Mouse (Mus musculus) CH12.LX (cell line): ENCODE results near the gene Spop.

Source experiments
- CTCF ChIP-seq, 2 experiments: IDR thresholded peaks in 1 of 2; conservative IDR thresholded peaks in 1 of 2; 2 replicates each; pipeline ENCODE4 v1.5.1; 2011 to 2012; ENCODE audit warnings: low read depth in 2 of 2, low read length in 2 of 2, improper control_type of control experiment in 1 of 2, inconsistent platforms in 1 of 2, mild to moderate bottlenecking in 1 of 2, moderate library complexity in 1 of 2
- HCFC1 ChIP-seq: IDR thresholded peaks from 2 replicates; pipeline ENCODE4 v1.6.1; 2012; ENCODE audit warnings: low read depth, mild to moderate bottlenecking, inconsistent platforms, low read length, improper control_type of control experiment
- JUND ChIP-seq: conservative IDR thresholded peaks from 2 replicates; pipeline ENCODE4 v1.6.1; 2011; ENCODE audit warnings: low read depth, low read length, improper control_type of control experiment
- MAFK ChIP-seq: IDR thresholded peaks from 2 replicates; pipeline ENCODE4 v1.6.1; 2011; ENCODE audit warnings: low read length, improper control_type of control experiment; ENCODE audit not compliant: insufficient replicate concordance
- MAZ ChIP-seq: IDR thresholded peaks from 2 replicates; pipeline ENCODE4 v1.6.1; 2012; ENCODE audit warnings: low read depth, mild to moderate bottlenecking, inconsistent platforms, low read length, improper control_type of control experiment, moderate library complexity
- MXI1 ChIP-seq: IDR thresholded peaks from 2 replicates; pipeline ENCODE4 v1.6.1; 2011; ENCODE audit warnings: mild to moderate bottlenecking, low read depth, low read length, improper control_type of control experiment
- POLR2A ChIP-seq: IDR thresholded peaks from 2 replicates; pipeline ENCODE4 v1.6.1; 2011; ENCODE audit warnings: low read depth, mild to moderate bottlenecking, improper control_type of control experiment, low read length
- POLR2AphosphoS2 ChIP-seq: IDR thresholded peaks from 2 replicates; pipeline ENCODE4 v1.6.1; 2011; ENCODE audit warnings: low read depth, low read length, improper control_type of control experiment
- RCOR1 ChIP-seq: conservative IDR thresholded peaks from 2 replicates; pipeline ENCODE4 v1.6.1; 2012; ENCODE audit warnings: low read depth, mild to moderate bottlenecking, inconsistent platforms, low read length, improper control_type of control experiment
- TCF12 ChIP-seq: IDR thresholded peaks from 2 replicates; pipeline ENCODE4 v1.6.1; 2014; ENCODE audit warnings: low read depth, mild to moderate bottlenecking, inconsistent platforms, low read length, improper control_type of control experiment
- ZMIZ1 ChIP-seq: IDR thresholded peaks from 2 replicates; pipeline ENCODE4 v1.6.1; 2012; ENCODE audit warnings: low read depth, mild to moderate bottlenecking, inconsistent platforms, low read length, improper control_type of control experiment
- ZNF384 ChIP-seq: IDR thresholded peaks from 2 replicates; pipeline ENCODE4 v1.6.1; 2012; ENCODE audit warnings: low read depth, low read length, improper control_type of control experiment, inconsistent platforms

GRCm38 (mm10) chr11:95448346-95448745 lies 34.5 kb downstream of the Spop start:
- TF ChIP-seq CTCF (conservative IDR thresholded peaks at IDR 0.05 in 1 of 2, IDR thresholded peaks at IDR 0.05 in 1 of 2; ENCODE audit: low read depth in 2 of 2, low read length in 2 of 2) (no peak), POLR2AphosphoS2 (no peak), ZMIZ1 (no peak), MAFK (no peak), ZNF384 (no peak), POLR2A (no peak), RCOR1 (no peak), MAZ (no peak), HCFC1 (no peak), JUND (no peak), MXI1 (no peak), TCF12 (no peak)
